Mouse (Mus musculus): ENCODE measurements at regions not wholly inside any gene's neighbourhood (a gene's known extent, or its start where the extent isn't known, plus 50 kb on each side); places are given as distances from the start of the nearest gene placed in this dataset.

DNA sequence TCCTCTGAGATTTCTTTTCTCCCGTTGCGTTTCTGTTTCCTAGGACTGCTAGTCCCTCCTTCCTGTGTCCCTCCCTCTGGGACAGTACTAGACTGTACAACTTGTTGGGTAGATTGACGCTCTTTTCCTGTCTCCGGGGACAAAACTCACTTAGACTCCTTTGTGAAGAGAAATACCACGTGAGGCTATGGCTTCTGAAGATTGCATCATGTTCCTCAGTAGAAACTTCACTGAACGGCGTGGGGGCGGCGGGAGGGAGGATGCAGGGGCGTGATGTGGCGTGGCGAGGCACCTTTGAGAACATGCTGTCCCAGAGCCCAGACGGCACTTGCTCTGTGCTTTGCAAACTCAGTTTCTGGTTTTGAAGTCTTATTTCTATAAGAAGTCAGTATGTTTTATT lies 78.5 kb downstream of the Spata18 start:
- DNase-seq (ENCODE audit: low read depth, low spot score), result peak; percentile 59

GRCm38 (mm10) chr5:73731423-73731822 lies 80.2 kb downstream of the Spata18 start:
- no peak for DNase-seq (ENCODE audit: low read depth, low spot score)

DNA sequence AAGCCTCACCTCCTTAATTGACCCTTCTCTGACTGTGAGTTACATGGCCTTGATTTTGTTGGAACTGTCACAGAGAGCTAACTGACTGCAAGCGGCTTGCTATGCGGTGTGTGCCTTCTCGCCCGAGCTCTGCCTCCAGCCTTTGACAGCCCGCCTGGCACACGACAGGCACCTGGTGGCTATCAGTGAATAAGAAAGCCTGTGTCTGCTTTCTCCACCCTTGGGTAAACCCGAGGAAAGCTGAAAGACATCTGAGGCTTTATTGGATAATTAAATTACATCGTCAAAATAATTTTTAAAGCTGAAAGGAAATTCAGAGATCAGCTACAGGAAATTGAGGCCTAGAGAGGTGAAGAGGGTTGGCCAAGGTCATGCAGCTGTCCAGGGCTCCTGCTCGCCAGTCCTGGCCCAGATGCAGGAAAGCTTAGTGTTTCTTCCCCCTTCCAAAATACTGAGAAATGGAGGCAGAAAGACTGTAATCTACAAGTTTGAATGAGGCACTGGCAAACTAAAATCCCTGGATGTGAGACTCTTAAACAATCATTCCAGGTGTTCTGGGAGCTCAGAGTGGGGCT lies 80.9 kb downstream of the Spata18 start:
- DNase-seq (ENCODE audit: low read depth, low spot score), result peak; percentile 18

DNA sequence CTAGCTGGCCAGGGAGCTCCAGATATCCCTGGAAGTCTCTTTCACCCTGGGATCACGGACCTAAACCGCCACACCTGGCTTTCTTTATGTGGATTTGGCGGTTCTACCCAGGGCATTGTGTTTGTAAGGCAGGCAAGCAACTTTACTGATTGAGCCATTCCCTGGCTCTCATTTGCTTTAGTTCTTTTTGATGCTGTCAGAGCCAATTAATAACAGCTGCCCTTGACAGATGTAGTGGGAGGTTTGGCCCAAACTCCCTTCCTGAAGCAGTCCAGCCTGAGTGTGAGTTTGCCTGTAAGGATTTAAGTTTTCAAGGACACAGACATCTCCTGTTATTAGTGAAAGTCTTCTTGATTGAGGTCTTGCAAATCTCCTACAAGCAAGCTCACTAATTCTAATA lies 89.6 kb downstream of the Spata18 start:
- no peak for DNase-seq (ENCODE audit: low read depth, low spot score)

GRCm38 (mm10) chr5:73741441-73741840 lies 90.3 kb downstream of the Spata18 start:
- peak; percentile 23 for DNase-seq (ENCODE audit: low read depth, low spot score)

- DNase-seq (ENCODE audit: low read depth, low spot score), result no peak
These were observed 92.8 kb downstream of the Spata18 start for GRCm38 (mm10) chr5:73743953-73744352.

DNA sequence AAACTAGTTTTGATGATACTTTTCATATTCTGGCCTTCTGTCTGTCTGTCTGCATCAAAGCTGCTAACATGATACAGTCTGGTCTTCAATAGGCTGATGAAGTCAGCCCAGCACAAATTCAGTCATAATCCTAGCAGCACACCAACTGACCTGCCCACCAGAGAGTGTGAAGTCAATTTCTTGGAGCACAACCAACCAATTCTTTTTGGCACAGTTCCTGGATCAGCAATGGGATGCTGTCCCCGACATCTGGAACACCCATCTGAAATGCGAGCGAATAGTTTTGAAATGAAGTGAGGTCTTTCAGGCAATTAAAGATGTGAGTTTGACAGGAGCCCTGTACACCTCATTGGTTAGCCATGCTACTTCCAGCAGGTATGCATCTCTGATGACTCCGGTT lies 98.6 kb downstream of the Spata18 start:
- DNase-seq (ENCODE audit: low read depth, low spot score), result peak; percentile 22

- no peak for DNase-seq (ENCODE audit: low read depth, low spot score)
These were observed 101.1 kb downstream of the Spata18 start for GRCm38 (mm10) chr5:73752225-73752644.

- DNase-seq (ENCODE audit: low read depth, low spot score), result no peak
These were observed 102.6 kb downstream of the Spata18 start for GRCm38 (mm10) chr5:73753827-73754226.

- DNase-seq (ENCODE audit: low read depth, low spot score), result no peak
These were observed 107.4 kb downstream of the Spata18 start for GRCm38 (mm10) chr5:73758534-73758933.

GRCm38 (mm10) chr5:73761236-73761635 lies 110.1 kb downstream of the Spata18 start:
- no peak for DNase-seq (ENCODE audit: low read depth, low spot score)

GRCm38 (mm10) chr5:73761709-73762108 lies 110.5 kb downstream of the Spata18 start:
- peak; percentile 80 for DNase-seq (ENCODE audit: low read depth, low spot score)

GRCm38 (mm10) chr5:73764226-73764625 lies 113.0 kb downstream of the Spata18 start:
- no peak for DNase-seq (ENCODE audit: low read depth, low spot score)

GRCm38 (mm10) chr5:73765466-73765865 lies 114.3 kb downstream of the Spata18 start:
- peak; percentile 34 for DNase-seq (ENCODE audit: low read depth, low spot score)

DNA sequence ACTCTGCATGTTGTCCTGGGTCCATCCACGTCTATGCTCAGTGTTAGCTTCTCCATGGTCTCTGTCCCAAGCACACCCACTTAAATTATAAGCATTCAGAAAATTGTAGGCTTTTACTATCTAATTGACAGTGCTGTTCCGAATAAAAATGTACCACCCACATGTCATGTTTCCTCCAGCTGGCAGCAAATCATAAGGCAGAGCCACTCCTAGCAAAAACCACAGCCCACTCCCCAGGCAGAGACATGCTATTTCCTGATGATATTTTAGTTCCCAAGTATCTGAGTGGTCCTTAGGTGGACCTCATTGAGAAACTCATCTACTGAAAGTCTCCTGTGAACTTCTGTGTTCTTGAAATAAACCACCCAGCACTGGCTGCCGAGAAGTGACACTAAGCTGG lies 117.1 kb downstream of the Spata18 start:
- no peak for DNase-seq (ENCODE audit: low read depth, low spot score)

DNA sequence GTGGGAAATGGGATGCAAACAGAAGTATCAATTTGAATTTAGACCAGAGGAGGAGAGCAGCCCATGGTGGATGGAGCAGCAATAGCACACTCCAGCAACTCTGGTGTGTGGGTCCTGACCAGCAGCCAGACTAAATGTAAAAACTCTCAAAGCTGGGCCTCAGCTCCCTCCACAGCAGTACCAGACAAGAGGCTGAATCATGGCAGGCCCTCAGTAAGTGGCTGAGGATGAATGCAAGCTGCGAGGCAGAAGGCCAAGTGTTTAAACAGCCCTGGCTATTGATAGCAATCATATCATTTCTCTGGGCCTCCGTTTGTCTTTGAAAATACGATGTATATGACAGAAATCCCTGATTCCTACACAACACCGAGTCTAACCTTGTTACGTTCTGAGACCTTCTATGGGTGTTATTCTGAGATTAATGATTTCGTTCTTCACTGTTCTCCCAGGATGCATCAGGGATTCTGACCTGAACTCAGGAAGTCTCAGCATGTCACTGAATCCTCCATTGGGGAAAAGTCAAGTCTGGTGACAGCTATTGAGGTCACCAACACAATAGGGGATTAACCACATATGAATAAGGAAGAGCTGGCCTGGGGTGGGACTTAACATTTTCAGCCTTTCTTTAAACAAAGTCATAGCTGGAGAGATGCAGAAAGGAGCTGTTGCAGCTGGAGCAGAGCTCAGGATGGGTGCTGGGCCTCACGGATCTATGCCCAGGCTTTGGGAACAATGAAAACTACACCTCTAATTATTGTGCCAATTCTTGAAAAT lies 124.8 kb downstream of the Spata18 start:
- no peak for DNase-seq (ENCODE audit: low read depth, low spot score)

DNA sequence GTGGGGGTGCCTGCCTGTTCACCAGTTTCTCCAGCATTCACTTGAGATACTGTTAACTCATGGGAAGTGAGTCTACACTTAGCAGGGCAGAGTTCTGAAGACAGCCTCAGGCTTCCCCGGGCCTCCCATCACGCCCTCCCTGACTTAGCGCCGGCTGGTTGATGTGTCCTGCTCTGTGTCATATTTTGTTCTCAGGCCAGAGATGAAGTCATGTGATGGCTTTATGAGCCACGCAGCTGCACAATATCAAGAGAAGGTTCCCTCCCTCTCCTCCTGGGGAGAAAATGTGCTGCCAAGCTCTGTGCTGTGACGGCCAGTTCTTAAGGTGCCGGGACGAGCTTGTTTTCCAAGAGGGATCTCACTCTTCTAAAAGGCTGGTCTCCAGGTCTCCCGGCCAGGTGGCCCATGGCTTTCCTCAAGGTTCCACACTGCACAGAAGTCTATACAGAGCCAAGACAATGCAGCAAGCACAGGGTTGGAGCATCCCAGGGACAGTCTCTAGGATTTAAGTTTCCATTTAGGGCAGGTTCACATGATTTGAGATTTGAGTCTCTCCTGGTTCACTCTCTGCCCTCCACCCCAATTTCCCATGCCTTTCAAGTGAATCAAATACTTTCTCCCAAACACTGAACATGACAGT lies 126.2 kb downstream of the Spata18 start:
- DNase-seq (ENCODE audit: low read depth, low spot score), result peak; percentile 86

GRCm38 (mm10) chr5:73781190-73781940 lies 130.2 kb downstream of the Spata18 start:
- no peak for DNase-seq (ENCODE audit: low read depth, low spot score)

DNA sequence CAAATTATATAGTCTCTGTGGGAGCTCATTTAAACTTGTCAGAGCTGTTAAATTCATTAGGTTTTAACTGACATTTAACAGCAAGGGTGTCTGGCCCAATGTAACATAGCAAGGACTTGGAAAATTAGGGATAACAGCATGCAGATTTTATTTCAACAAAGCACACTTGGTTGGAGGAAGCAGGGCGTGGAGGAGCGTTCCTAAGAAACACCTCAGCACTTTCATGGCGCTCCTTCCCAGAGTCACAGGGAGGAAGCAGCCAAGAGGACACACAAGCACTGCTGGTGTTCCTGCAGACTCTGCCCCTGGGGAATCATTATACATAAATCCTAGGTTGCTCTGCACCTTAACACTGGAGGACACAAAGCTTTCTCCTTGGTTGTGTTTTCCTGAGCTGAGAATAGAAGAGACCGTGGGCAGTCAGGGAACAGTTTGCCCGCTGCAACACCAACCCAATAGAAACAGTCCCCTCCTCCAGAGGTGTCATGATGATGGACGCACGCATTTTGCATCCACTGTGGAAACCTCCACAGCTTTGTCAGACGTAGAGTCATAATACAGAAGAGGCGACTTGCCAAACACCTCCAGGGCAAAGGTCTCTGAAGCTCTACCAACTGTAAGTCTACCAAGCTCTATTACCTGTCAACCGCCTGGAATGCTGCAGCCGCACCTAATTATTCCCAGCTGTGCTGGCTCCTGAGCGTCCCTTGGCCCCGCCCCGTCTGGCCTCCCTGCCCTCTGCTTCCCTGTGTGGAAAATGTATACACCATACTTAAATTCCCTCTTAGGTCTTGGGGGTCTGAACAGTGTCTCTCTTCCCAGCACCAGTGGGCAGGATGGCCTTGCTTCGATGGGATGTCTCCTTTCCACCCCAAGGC lies 131.3 kb downstream of the Spata18 start:
- DNase-seq (ENCODE audit: low read depth, low spot score), result no peak

- no peak for DNase-seq (ENCODE audit: low read depth, low spot score)
These were observed 136.1 kb downstream of the Spata18 start for GRCm38 (mm10) chr5:73787275-73787674.

- no peak for DNase-seq (ENCODE audit: low read depth, low spot score)
These were observed 141.0 kb downstream of the Spata18 start for GRCm38 (mm10) chr5:73792216-73792615.
